Mouse (Mus musculus): ENCODE measurements around the gene Id3. TPM values are rescaled to one million over a fixed set of nuclear protein-coding genes. Genes with fewer than 3 reads are reported as not detected.

The Id3 gene
- total and polyA plus RNA-seq, 3 experiments = 18.3 to 116 (median 85.5) TPM

DNA sequence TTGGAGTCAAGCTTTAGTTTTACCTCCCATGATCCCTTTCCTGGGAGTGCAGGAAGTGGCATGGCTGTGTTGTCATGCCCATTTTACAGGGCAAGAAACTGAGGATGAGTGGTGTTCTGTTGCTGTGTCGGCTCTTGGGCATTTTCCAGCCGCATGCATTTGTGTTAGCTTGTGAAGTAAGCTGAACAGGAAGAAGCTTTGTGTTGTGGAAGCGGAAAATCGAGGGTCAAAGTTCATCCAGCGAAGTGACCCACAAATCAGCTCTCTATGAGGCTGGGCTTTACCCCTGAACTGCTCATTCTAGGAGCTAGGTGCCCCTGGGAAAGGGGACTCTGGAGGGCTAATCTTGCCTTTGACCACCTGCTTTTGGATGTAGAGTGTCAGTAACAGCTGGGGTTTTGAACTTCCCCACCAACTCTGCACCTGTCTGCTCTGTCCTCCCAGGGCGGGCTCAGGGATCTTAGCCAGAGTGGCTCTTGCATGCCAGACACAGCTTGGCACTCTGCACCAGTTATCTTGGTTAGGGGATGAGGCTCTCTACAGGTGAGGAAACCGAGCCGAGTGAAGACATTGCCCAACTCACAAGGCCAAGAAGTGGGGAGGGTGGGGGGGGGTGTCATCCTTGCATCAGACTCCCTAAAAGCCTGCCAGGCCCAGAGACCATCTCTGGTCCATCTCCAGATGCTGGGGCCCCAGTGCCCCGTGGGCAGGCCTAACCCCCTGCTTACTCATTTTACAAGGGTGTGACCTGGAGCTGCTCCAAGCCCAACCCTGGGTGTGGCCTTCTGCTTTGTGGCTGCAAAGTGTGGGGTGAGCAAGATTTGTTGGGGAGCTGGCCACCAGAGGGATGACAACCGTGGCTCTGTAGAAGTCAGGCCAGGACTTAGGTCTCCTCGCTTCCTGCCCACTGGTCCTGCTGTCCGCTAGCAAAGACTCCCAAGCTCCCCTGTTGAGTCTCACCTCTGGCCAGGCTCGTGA, 31.2 kb downstream of the Id3 start:
- Histone ChIP-seq H3K27ac (ENCODE audit: insufficient read depth, low read depth) (peak overlapping the region; percentile 65), H3K36me3 (replicated peaks in 1 of 2; ENCODE audit: control insufficient read depth in 1 of 2, insufficient read depth in 1 of 2, low read length in 1 of 2) (peaks cover 0 to 4% of the 10 kb centered on the region in 2 experiments), H3K9me3 (replicated peaks; ENCODE audit: low read length) (no peaks in the 10 kb centered on the region), H3K27me3 (replicated peaks) (peaks cover 9% of the 10 kb centered on the region), H3K4me1 (ENCODE audit: control insufficient read depth in 1 of 2, insufficient read depth in 2 of 2) (peaks cover 27 to 65% of the 10 kb centered on the region in 2 experiments), H3K4me2 (ENCODE audit: insufficient read depth, low read depth, poor library complexity, severe bottlenecking) (peak overlapping the region; percentile 95), H3K4me3 (replicated peaks in 1 of 3; ENCODE audit: low read depth in 2 of 3, low read length in 2 of 3, poor library complexity in 1 of 3) (peak overlapping the region; percentile 72 to 83 (median 76)), H3K9ac (ENCODE audit: insufficient read depth, low read depth) (peak overlapping the region; percentile 76), H3K79me2 (replicated peaks; ENCODE audit: control insufficient read depth, extremely low read depth, insufficient read depth, poor library complexity, severe bottlenecking) (peaks cover 36% of the 10 kb centered on the region)
- DNase-seq (ENCODE audit: extremely low read depth) = no peak
- in situ Hi-C loops (cut with MboI; ENCODE audit: low pct_ligation_motif_present, low pct_unique_long_range_greater_than_20kb, low sequenced_read_pairs) (no loop called here), dilution Hi-C loops (cut with MboI; ENCODE audit: extremely low pct_ligation_motif_present, extremely low pct_unique_long_range_greater_than_20kb, low sequenced_read_pairs) (no loop called here)
- TF ChIP-seq POLR2AphosphoS2 (IDR thresholded peaks at IDR 0.05; ENCODE audit: low read depth, low read length) (no peak), MAX (IDR thresholded peaks at IDR 0.05; ENCODE audit: low read length) (no peak), ZNF384 (IDR thresholded peaks at IDR 0.05; ENCODE audit: low read depth, low read length) (no peak), SMC3 (IDR thresholded peaks at IDR 0.05; ENCODE audit: low read depth, low read length) (no peak), CHD2 (IDR thresholded peaks at IDR 0.05; ENCODE audit: low read length) (no peak), CTCF (conservative IDR thresholded peaks at IDR 0.05 in 1 of 2, IDR thresholded peaks at IDR 0.05 in 1 of 2; ENCODE audit: low read depth in 2 of 2, low read length in 2 of 2) (no peak), MEF2A (IDR thresholded peaks at IDR 0.05; ENCODE audit: borderline replicate concordance, low read depth, low read length) (no peak), POLR2A (IDR thresholded peaks at IDR 0.05; ENCODE audit: low read depth, low read length) (no peak), PAX5 (IDR thresholded peaks at IDR 0.05; ENCODE audit: low read length) (no peak), IRF4 (IDR thresholded peaks at IDR 0.05; ENCODE audit: low read depth, low read length) (peak; percentile 16; the same call in 1 of the 2 replicates), UBTF (IDR thresholded peaks at IDR 0.05; ENCODE audit: low read depth, low read length) (no peak), MYC (IDR thresholded peaks at IDR 0.05; ENCODE audit: low read depth, low read length) (no peak), CHD1 (IDR thresholded peaks at IDR 0.05; ENCODE audit: low read depth, low read length) (0 out of 2 replicates have a peak, but pooled peaks have one; percentile 14), USF1 (IDR thresholded peaks at IDR 0.05; ENCODE audit: low read depth, low read length) (no peak), JUND (conservative IDR thresholded peaks at IDR 0.05; ENCODE audit: low read depth, low read length) (no peak), HCFC1 (IDR thresholded peaks at IDR 0.05; ENCODE audit: low read depth, low read length) (no peak), ETS1 (conservative IDR thresholded peaks at IDR 0.05; ENCODE audit: low read depth, low read length) (no peak), GABPA (IDR thresholded peaks at IDR 0.05; ENCODE audit: insufficient replicate concordance, low read depth, low read length) (no peak), NELFE (IDR thresholded peaks at IDR 0.05; ENCODE audit: low read depth, low read length) (no peak), TBP (conservative IDR thresholded peaks at IDR 0.05; ENCODE audit: low read depth, low read length) (no peak), TCF12 (IDR thresholded peaks at IDR 0.05; ENCODE audit: low read depth, low read length) (peak; percentile 61)

All from CH12.LX (cell line).